Mouse (Mus musculus): ENCODE results near the gene Mettl24. TPM values are rescaled to one million over a fixed set of nuclear protein-coding genes. Genes with fewer than 3 reads are reported as not detected.
"Not testable (repeated sequence)": the region's sequence is repeated elsewhere in the genome, so short reads cannot be mapped to it uniquely, and the experiment has no call there.

Gene Mettl24
- total RNA-seq, 2 experiments from 2014 or later: 0.50 to 1.3 TPM

GRCm38 (mm10) chr10:40778472-40778871 is 95.4 kb downstream of the Mettl24 start:
- intact Hi-C loops (cut with DNase I): no loop called here
- DNase-seq: no peak

- DNase-seq: no peak
- intact Hi-C loops (cut with DNase I): no loop called here
Measured at GRCm38 (mm10) chr10:40790406-40790805, 107.3 kb downstream of the Mettl24 start.

- no peak for DNase-seq
- intact Hi-C loops (cut with DNase I): no loop called here
Measured at GRCm38 (mm10) chr10:40792115-40792514, 109.0 kb downstream of the Mettl24 start.

GRCm38 (mm10) chr10:40805221-40805620 is 122.1 kb downstream of the Mettl24 start:
- intact Hi-C loops (cut with DNase I): no loop called here
- no peak for DNase-seq

- no peak for DNase-seq
Measured at GRCm38 (mm10) chr10:40806221-40806620, 123.1 kb downstream of the Mettl24 start.

GRCm38 (mm10) chr10:40809411-40809910 is 126.4 kb downstream of the Mettl24 start:
- intact Hi-C loops (cut with DNase I); DNase-seq: not testable (repeated sequence)

More at GRCm38 (mm10) chr10:40806221-40806620, 123.1 kb downstream of the Mettl24 start:
- intact Hi-C loops (cut with DNase I): no loop called here

GRCm38 (mm10) chr10:40813627-40814026 is 130.5 kb downstream of the Mettl24 start:
- no peak for DNase-seq
- intact Hi-C loops (cut with DNase I): no loop called here

- no peak for DNase-seq
- intact Hi-C loops (cut with DNase I): no loop called here
Measured at GRCm38 (mm10) chr10:40816471-40816870, 133.4 kb downstream of the Mettl24 start.

- intact Hi-C loops (cut with DNase I): no loop called here
- no peak for DNase-seq
Measured at GRCm38 (mm10) chr10:40825952-40826351, 142.9 kb downstream of the Mettl24 start.

- no peak for DNase-seq
Measured at GRCm38 (mm10) chr10:40827706-40828105, 144.6 kb downstream of the Mettl24 start.

GRCm38 (mm10) chr10:40830312-40830711 is 147.2 kb downstream of the Mettl24 start:
- intact Hi-C loops (cut with DNase I): no loop called here
- DNase-seq: no peak

More at GRCm38 (mm10) chr10:40827706-40828105, 144.6 kb downstream of the Mettl24 start:
- intact Hi-C loops (cut with DNase I): no loop called here

- no peak for DNase-seq
- intact Hi-C loops (cut with DNase I): no loop called here
Measured at GRCm38 (mm10) chr10:40831267-40831666, 148.2 kb downstream of the Mettl24 start.

GRCm38 (mm10) chr10:40840086-40840485 is 157.0 kb downstream of the Mettl24 start:
- intact Hi-C loops (cut with DNase I): no loop called here
- no peak for DNase-seq

GRCm38 (mm10) chr10:40843841-40844240 is 160.8 kb downstream of the Mettl24 start:
- intact Hi-C loops (cut with DNase I): no loop called here
- DNase-seq: no peak

- intact Hi-C loops (cut with DNase I): no loop called here
Measured at GRCm38 (mm10) chr10:40844546-40844945, 161.5 kb downstream of the Mettl24 start.

GRCm38 (mm10) chr10:40845626-40846025 is 162.5 kb downstream of the Mettl24 start:
- intact Hi-C loops (cut with DNase I): no loop called here
- no peak for DNase-seq

More at GRCm38 (mm10) chr10:40844546-40844945, 161.5 kb downstream of the Mettl24 start:
- no peak for DNase-seq

- peak; percentile 53 for DNase-seq
- intact Hi-C loops (cut with DNase I): no loop called here
Measured at GRCm38 (mm10) chr10:40847176-40847874, 164.2 kb downstream of the Mettl24 start.

- no peak for DNase-seq
- intact Hi-C loops (cut with DNase I): no loop called here
Measured at GRCm38 (mm10) chr10:40850644-40851043, 167.6 kb downstream of the Mettl24 start.

GRCm38 (mm10) chr10:40851138-40851537 is 168.1 kb downstream of the Mettl24 start:
- no peak for DNase-seq
- intact Hi-C loops (cut with DNase I): no loop called here

GRCm38 (mm10) chr10:40855616-40856015 is 172.5 kb downstream of the Mettl24 start:
- DNase-seq: no peak
- intact Hi-C loops (cut with DNase I): no loop called here

- intact Hi-C loops (cut with DNase I): no loop called here
- DNase-seq: no peak
Measured at GRCm38 (mm10) chr10:40856703-40857102, 173.6 kb downstream of the Mettl24 start.

- intact Hi-C loops (cut with DNase I): no loop called here
- DNase-seq: peak; percentile 82
Measured at GRCm38 (mm10) chr10:40857599-40857998, 174.5 kb downstream of the Mettl24 start.

Data from left cerebral cortex, postnatal 4 days (tissue).